Mouse (Mus musculus): ENCODE data around the gene Hhat.

- TF ChIP-seq CTCF (IDR thresholded peaks at IDR 0.05; ENCODE audit: low read depth, low read length) (no peak), EP300 (IDR thresholded peaks at IDR 0.05; ENCODE audit: insufficient read depth, low read depth, low read length) (no peak)
Measured at GRCm38 (mm10) chr1:192450425-192450824, 320.6 kb downstream of the Hhat start.

Measured in ES-Bruce4 (cell line).